Mouse (Mus musculus) liver, embryonic 16.5 days (tissue): Measurements from ENCODE around the gene Adcy7. TPM values are rescaled to one million over a fixed set of nuclear protein-coding genes. Genes with fewer than 3 reads are reported as not detected.

Experiments used
- ATAC-seq: fragments of 200-750 bp; cut with Nextera tagmentation; 2 replicates; pipeline ENCODE4 v1.8.0; 2017; ENCODE audit warnings: low read depth, mild to moderate bottlenecking, moderate number of reproducible peaks, moderate library complexity
- H3K27ac ChIP-seq: fragments of 300-500 bp; sonication (generic); 2 replicates; pipeline ENCODE4 v1.5.1; 2014; ENCODE audit warnings: mild to moderate bottlenecking, low read length
- H3K27me3 ChIP-seq: fragments of 300-500 bp; sonication (generic); 2 replicates; pipeline ENCODE4 v1.6.1; 2014; ENCODE audit warnings: low read depth, low read length, mixed read lengths; ENCODE audit not compliant: control insufficient read depth, insufficient read depth
- H3K36me3 ChIP-seq: fragments of 300-500 bp; sonication (generic); 2 replicates; pipeline ENCODE4 v1.6.1; 2014; ENCODE audit warnings: mild to moderate bottlenecking; ENCODE audit not compliant: control insufficient read depth, insufficient read depth
- H3K4me1 ChIP-seq: fragments of 300-500 bp; sonication (generic); 2 replicates; pipeline ENCODE4 v1.6.1; 2014; ENCODE audit warnings: low read depth, low read length, mixed read lengths; ENCODE audit not compliant: control insufficient read depth
- H3K4me2 ChIP-seq: fragments of 300-500 bp; sonication (generic); 2 replicates; pipeline ENCODE4 v1.6.1; 2014; ENCODE audit warnings: low read depth, low read length, mixed read lengths
- H3K4me3 ChIP-seq: fragments of 300-500 bp; sonication (generic); 2 replicates; pipeline ENCODE4 v1.5.1; 2014; ENCODE audit warnings: low read depth, mild to moderate bottlenecking, low read length
- H3K9ac ChIP-seq: fragments of 300-500 bp; sonication (generic); 2 replicates; pipeline ENCODE4 v1.6.1; 2014; ENCODE audit warnings: low read depth, low read length
- H3K9me3 ChIP-seq: fragments of 300-500 bp; sonication (generic); replicated peaks from 2 replicates; pipeline ENCODE4 v1.6.1; 2016; ENCODE audit warnings: low read length; ENCODE audit not compliant: control insufficient read depth
- WGBS: fragments of 180-500 bp; shearing (Covaris S2); extraction: QIAGEN DNeasy Blood & Tissue Kit; methylation state at CpG from one replicate; pipeline ENCODE4 v1.1.7; 2014; ENCODE audit not compliant: insufficient replicate concordance; 5-methylcytosine and 5-hydroxymethylcytosine counted together
- polyA plus RNA-seq: library from polyadenylated mRNA; unstranded; fragments of >200 nt; fragmentation: Nextera tagmentation; extraction: Ambion mirVana; gene quantifications from 2 replicates; pipeline ENCODE4 v1.2.1, GENCODE M21; 2015

The Adcy7 gene
- polyA plus RNA-seq, 1 experiment from 2014 or later: 18.5 TPM

DNA sequence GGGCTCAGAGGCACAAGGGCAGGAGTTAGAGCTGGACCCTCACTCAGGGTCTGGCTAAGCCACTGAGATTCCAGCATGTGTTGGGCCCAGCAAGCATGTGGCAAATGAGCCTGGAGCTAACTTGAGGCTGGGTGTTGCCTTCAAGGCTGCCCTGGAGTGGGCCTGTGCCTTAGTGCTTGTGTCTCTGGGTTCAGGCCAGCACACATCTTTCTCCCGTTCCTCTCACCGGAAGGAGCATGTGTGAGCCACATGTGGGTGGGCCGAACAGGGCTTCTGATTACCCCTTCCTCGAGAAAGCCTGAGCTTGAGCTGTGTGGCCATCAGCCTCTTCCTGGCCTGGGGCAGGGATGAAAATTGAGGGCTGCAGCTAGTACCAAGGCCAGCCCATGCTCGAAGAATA is 45.1 kb downstream of the Adcy7 start:
- H3K4me1 ChIP-seq: no peaks in the 10 kb centered on the region
- no peak for ATAC-seq
- peaks cover 36% of the 10 kb centered on the region for H3K36me3 ChIP-seq
- no peaks in the 10 kb centered on the region for H3K9me3 ChIP-seq
- no peak overlapping the region for H3K4me2 ChIP-seq
- no peak overlapping the region for H3K4me3 ChIP-seq
- no peak overlapping the region for H3K27ac ChIP-seq
- H3K27me3 ChIP-seq: no peaks in the 10 kb centered on the region
- no peak overlapping the region for H3K9ac ChIP-seq
- WGBS: 72% methylated on average over 5 of the region's 5 CpGs

DNA sequence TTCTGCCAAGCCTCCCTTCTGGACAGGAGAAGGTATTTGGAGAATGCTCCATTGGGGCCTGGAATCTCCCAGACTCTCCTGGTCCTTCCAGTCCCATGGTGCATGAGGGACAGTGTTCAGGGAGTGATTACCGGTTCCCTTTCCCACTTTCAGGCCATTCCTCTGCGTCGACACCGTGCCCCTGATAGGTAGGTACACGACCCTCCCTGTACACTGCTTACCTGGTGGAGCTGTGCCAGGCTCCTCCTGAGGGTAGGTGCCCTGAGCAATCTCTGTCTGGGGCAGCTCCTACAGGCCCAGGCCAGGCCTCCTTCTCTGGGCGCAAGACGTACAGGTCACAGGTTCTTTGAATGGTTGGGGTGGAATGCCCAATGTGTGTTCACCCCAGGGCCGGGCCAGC is 45.9 kb downstream of the Adcy7 start:
- no peak for ATAC-seq
- Histone ChIP-seq H3K4me3 (no peak overlapping the region), H3K36me3 (peaks cover 40% of the 10 kb centered on the region), H3K27me3 (no peaks in the 10 kb centered on the region), H3K4me1 (no peaks in the 10 kb centered on the region), H3K4me2 (no peak overlapping the region), H3K9me3 (no peaks in the 10 kb centered on the region), H3K27ac (no peak overlapping the region), H3K9ac (no peak overlapping the region)
- 87% methylated on average over 8 of the region's 8 CpGs for whole genome bisulfite sequencing

- no peak for ATAC-seq
- Histone ChIP-seq H3K9ac (no peak overlapping the region), H3K27ac (no peak overlapping the region), H3K4me1 (no peaks in the 10 kb centered on the region), H3K4me2 (no peak overlapping the region), H3K9me3 (no peaks in the 10 kb centered on the region), H3K36me3 (peaks cover 41% of the 10 kb centered on the region), H3K4me3 (no peak overlapping the region), H3K27me3 (no peaks in the 10 kb centered on the region)
- 91% methylated on average over 6 of the region's 6 CpGs for WGBS
These were observed 47.9 kb downstream of the Adcy7 start for GRCm38 (mm10) chr8:88320134-88320533.

- Histone ChIP-seq H3K4me1 (no peaks in the 10 kb centered on the region), H3K9me3 (no peaks in the 10 kb centered on the region), H3K36me3 (peaks cover 48% of the 10 kb centered on the region), H3K27me3 (no peaks in the 10 kb centered on the region), H3K27ac (no peak overlapping the region), H3K9ac (no peak overlapping the region), H3K4me2 (no peak overlapping the region), H3K4me3 (no peak overlapping the region)
- 82% methylated on average over 5 of the region's 5 CpGs for WGBS
- ATAC-seq: no peak
These were observed 49.2 kb downstream of the Adcy7 start for GRCm38 (mm10) chr8:88321387-88321786.

- no peak for ATAC-seq
- H3K27me3 ChIP-seq: no peaks in the 10 kb centered on the region
- H3K4me2 ChIP-seq: no peak overlapping the region
- H3K27ac ChIP-seq: no peak overlapping the region
- H3K4me3 ChIP-seq: no peak overlapping the region
- no peak overlapping the region for H3K9ac ChIP-seq
- no peaks in the 10 kb centered on the region for H3K9me3 ChIP-seq
- 85% methylated on average over 5 of the region's 5 CpGs for WGBS
- no peaks in the 10 kb centered on the region for H3K4me1 ChIP-seq
- peaks cover 58% of the 10 kb centered on the region for H3K36me3 ChIP-seq
These were observed 51.3 kb downstream of the Adcy7 start for GRCm38 (mm10) chr8:88323523-88323922.

DNA sequence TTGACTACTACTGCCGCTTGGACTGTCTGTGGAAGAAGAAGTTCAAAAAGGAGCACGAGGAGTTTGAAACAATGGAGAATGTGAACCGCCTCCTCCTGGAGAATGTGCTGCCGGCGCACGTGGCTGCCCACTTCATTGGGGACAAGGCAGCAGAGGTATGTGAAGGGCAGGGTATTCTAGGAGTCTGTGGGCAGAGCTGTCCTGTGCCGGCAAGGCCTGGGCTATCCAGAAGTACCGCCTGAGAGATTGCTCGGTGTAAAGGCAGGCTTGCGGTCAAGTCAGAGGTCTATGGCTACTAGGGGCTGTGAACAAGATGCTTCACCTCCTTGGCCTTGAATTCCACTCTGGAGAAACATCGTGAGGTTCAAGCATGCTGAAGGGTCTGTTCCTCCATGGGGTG is 52.6 kb downstream of the Adcy7 start:
- Histone ChIP-seq H3K4me2 (no peak overlapping the region), H3K27me3 (no peaks in the 10 kb centered on the region), H3K4me1 (no peaks in the 10 kb centered on the region), H3K36me3 (peaks cover 70% of the 10 kb centered on the region), H3K9ac (no peak overlapping the region), H3K9me3 (no peaks in the 10 kb centered on the region), H3K4me3 (no peak overlapping the region), H3K27ac (no peak overlapping the region)
- no peak for ATAC-seq
- 83% methylated on average over 11 of the region's 11 CpGs for WGBS

GRCm38 (mm10) chr8:88325251-88325650 is 53.0 kb downstream of the Adcy7 start:
- no peaks in the 10 kb centered on the region for H3K9me3 ChIP-seq
- peaks cover 71% of the 10 kb centered on the region for H3K36me3 ChIP-seq
- no peak overlapping the region for H3K4me2 ChIP-seq
- H3K27ac ChIP-seq: no peak overlapping the region
- no peak overlapping the region for H3K4me3 ChIP-seq
- no peak for ATAC-seq
- H3K9ac ChIP-seq: no peak overlapping the region
- 65% methylated on average over 5 of the region's 5 CpGs for WGBS
- no peaks in the 10 kb centered on the region for H3K4me1 ChIP-seq
- H3K27me3 ChIP-seq: no peaks in the 10 kb centered on the region

DNA sequence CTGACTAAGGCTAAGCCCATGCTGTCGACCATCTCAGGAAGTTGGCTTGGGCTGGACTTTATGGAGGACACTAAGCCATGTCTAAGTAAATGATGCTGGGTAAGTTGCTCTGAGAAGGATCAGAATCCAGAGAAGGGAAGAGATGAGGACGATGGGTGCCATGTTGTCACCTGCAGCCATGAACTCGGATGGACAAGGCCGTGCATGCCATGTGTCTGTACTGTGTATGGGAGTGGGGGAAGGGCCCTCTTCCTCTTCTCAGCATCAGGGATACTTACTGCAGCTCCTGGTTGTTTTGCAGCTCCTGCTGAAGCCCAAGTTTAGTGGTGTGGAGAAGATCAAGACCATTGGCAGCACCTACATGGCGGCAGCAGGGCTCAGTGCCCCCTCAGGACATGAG is 53.6 kb downstream of the Adcy7 start:
- Histone ChIP-seq H3K27ac (no peak overlapping the region), H3K4me2 (no peak overlapping the region), H3K4me1 (no peaks in the 10 kb centered on the region), H3K36me3 (peaks cover 71% of the 10 kb centered on the region), H3K9me3 (no peaks in the 10 kb centered on the region), H3K4me3 (no peak overlapping the region), H3K9ac (no peak overlapping the region), H3K27me3 (no peaks in the 10 kb centered on the region)
- ATAC-seq: no peak
- WGBS: 76% methylated on average over 5 of the region's 5 CpGs

GRCm38 (mm10) chr8:88326328-88326727 is 54.1 kb downstream of the Adcy7 start:
- ATAC-seq: no peak
- Histone ChIP-seq H3K36me3 (peaks cover 71% of the 10 kb centered on the region), H3K27me3 (no peaks in the 10 kb centered on the region)

GRCm38 (mm10) chr8:88328689-88329088 is 56.5 kb downstream of the Adcy7 start:
- no peaks in the 10 kb centered on the region for H3K9me3 ChIP-seq
- H3K4me1 ChIP-seq: no peaks in the 10 kb centered on the region
- H3K36me3 ChIP-seq: peaks cover 80% of the 10 kb centered on the region
- 81% methylated on average over 6 of the region's 6 CpGs for WGBS
- H3K9ac ChIP-seq: no peak overlapping the region
- no peak for ATAC-seq
- H3K4me3 ChIP-seq: no peak overlapping the region
- no peak overlapping the region for H3K4me2 ChIP-seq
- H3K27ac ChIP-seq: no peak overlapping the region
- H3K27me3 ChIP-seq: no peaks in the 10 kb centered on the region

More at GRCm38 (mm10) chr8:88326328-88326727, 54.1 kb downstream of the Adcy7 start:
- Histone ChIP-seq H3K4me3 (no peak overlapping the region), H3K27ac (no peak overlapping the region), H3K4me2 (no peak overlapping the region), H3K9me3 (no peaks in the 10 kb centered on the region), H3K9ac (no peak overlapping the region), H3K4me1 (no peaks in the 10 kb centered on the region)
- 89% methylated on average over 12 of the region's 12 CpGs for WGBS
